Mouse (Mus musculus) heart, postnatal 0 days (tissue): ENCODE results near the gene Tmem269.

Experiments
- CTCF ChIP-seq: IDR thresholded peaks from 2 replicates; pipeline ENCODE4 v1.5.1; 2016; ENCODE audit warnings: antibody characterized with exemption, control low read depth, low read depth
- EP300 ChIP-seq: IDR thresholded peaks from 2 replicates; pipeline ENCODE4 v1.6.1; 2016; ENCODE audit warnings: antibody characterized with exemption, low read depth

DNA sequence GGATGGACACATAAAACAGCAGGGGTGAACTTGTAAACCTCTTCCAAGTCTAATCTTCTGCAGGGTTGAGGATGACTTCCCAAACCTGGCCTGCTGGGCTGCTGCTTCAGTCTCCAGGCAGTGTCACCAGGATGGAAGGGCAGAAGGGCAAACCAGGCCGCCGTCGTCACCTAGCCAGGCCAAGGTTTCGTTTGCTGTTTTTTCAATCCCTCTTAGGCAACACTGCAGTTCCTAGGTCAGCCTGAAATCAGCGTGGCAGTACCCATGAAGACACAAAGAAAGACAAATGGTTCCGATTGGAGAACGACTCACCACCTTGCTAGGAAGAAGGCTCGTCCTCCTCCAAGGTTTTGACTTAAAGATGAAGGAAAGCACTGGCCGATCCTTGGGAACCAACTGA is 7.7 kb upstream of the Tmem269 start:
- TF ChIP-seq CTCF (no peak), EP300 (no peak)
